ENCODE assay signal across 18 mouse cellular contexts in the genomic region with DNA sequence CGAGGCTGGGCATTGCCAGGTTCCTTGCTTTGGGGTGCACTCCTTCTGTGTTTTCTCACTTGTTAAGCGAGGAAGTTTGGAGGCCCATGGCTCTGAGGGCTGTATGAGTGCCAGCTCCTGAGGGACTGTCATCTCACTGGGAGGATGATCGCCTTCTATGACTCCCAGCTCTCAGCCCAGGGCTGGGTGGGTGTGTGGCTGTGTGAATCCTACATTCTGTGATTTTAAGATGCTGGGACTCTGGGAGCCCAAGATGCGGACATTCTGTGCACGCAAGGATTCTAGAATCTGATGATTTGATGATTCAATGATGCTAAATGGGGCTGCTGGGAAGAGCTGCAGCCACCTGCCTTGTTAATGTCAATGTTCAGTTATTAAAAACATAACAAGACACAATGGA. TPM values are rescaled to one million over a fixed set of nuclear protein-coding genes. Genes with fewer than 3 reads are reported as not detected.
DNase-seq lines count a peak whose midpoint lies in the region; ATAC-seq and TF ChIP-seq lines count a peak whose summit lies in the region.
"Had no signal": no experiment of that assay in that cellular context is flagged by ENCODE, and none has a peak within 500 bp of the region (broad histone marks: within the 10 kb centered on the region; RNA-seq: fewer than 3 reads in every experiment).

No protein-coding gene starts in this region.

- TF ChIP-seq POLR2A in kidney, adult 2 months (IDR thresholded peaks at IDR 0.05; ENCODE audit: low read depth, low read length), result no peak
- no peak for TF ChIP-seq POLR2A in liver, adult 2 months (IDR thresholded peaks at IDR 0.05; ENCODE audit: extremely low read depth, insufficient read depth, low read length)
- TF ChIP-seq POLR2A in lung, adult 2 months (IDR thresholded peaks at IDR 0.05; ENCODE audit: borderline replicate concordance, extremely low read depth, low read depth, low read length), result no peak

- H3K9me3 ChIP-seq in forebrain, postnatal 0 days (ENCODE audit: low read length), result no peaks in the 10 kb centered on the region
- no peaks in the 10 kb centered on the region for H3K9me3 ChIP-seq in forebrain, embryonic 14.5 days (replicated peaks; ENCODE audit: control insufficient read depth, low read length)
- H3K9me3 ChIP-seq: hindbrain, embryonic 12.5 days; limb, embryonic 15.5 days had no signal

- WGBS in forebrain, postnatal 0 days, result 59% methylated on average over 5 of the region's 5 CpGs
- WGBS in forebrain, embryonic 14.5 days, result 67% methylated on average over 5 of the region's 5 CpGs
- 77% methylated on average over 5 of the region's 5 CpGs for WGBS in kidney, adult 2 months
- 69% methylated on average over 5 of the region's 5 CpGs for WGBS in liver, adult 2 months
- WGBS in lung, adult 2 months, result 80% methylated on average over 5 of the region's 5 CpGs

- H3K36me3 ChIP-seq in forebrain, postnatal 0 days (ENCODE audit: insufficient read depth), result no peaks in the 10 kb centered on the region
- H3K36me3 ChIP-seq in forebrain, embryonic 14.5 days (ENCODE audit: control insufficient read depth, insufficient read depth, low read length), result no peaks in the 10 kb centered on the region
- no peaks in the 10 kb centered on the region for H3K36me3 ChIP-seq in kidney, adult 2 months (ENCODE audit: control insufficient read depth, insufficient read depth, low read length)
- H3K36me3 ChIP-seq in liver, adult 2 months (ENCODE audit: control insufficient read depth, insufficient read depth, low read length), result no peaks in the 10 kb centered on the region
- H3K36me3 ChIP-seq: hindbrain, embryonic 12.5 days; limb, embryonic 15.5 days had no signal

- peaks cover 44% of the 10 kb centered on the region for H3K4me1 ChIP-seq in forebrain, postnatal 0 days (ENCODE audit: insufficient read depth)
- peaks cover 8% of the 10 kb centered on the region for H3K4me1 ChIP-seq in forebrain, embryonic 14.5 days (ENCODE audit: control insufficient read depth, insufficient read depth, low read length)
- no peaks in the 10 kb centered on the region; the same call in 1 of the 2 replicates for H3K4me1 ChIP-seq in kidney, adult 2 months (ENCODE audit: control insufficient read depth, insufficient read depth, low read length)
- peaks cover 3% of the 10 kb centered on the region for H3K4me1 ChIP-seq in liver, adult 2 months (ENCODE audit: control insufficient read depth, insufficient read depth, low read length)
- H3K4me1 ChIP-seq in lung, adult 2 months (ENCODE audit: control insufficient read depth, insufficient read depth, low read length), result 0 out of 2 replicates have a peak, but pooled peaks cover 4% of the 10 kb centered on the region

- H3K4me3 ChIP-seq in forebrain, postnatal 0 days (ENCODE audit: low read depth, low read length), result no peak overlapping the region
- H3K4me3 ChIP-seq in forebrain, embryonic 14.5 days (ENCODE audit: low read depth, low read length), result no peak overlapping the region
- no peak overlapping the region for H3K4me3 ChIP-seq in kidney, adult 2 months (ENCODE audit: insufficient read depth, low read depth, low read length)
- no peak overlapping the region for H3K4me3 ChIP-seq in liver, adult 2 months (ENCODE audit: insufficient read depth, low read depth, low read length)
- H3K4me3 ChIP-seq in lung, adult 2 months (replicated peaks; ENCODE audit: extremely low read depth, low read depth, low read length), result no peak overlapping the region
- H3K4me3 ChIP-seq: erythroblast, embryonic 14.5 days; hindbrain, embryonic 12.5 days; limb, embryonic 15.5 days; myocyte had no signal

- H3K27me3 ChIP-seq in forebrain, postnatal 0 days (ENCODE audit: insufficient read depth, low read length), result no peaks in the 10 kb centered on the region
- peaks cover 8% of the 10 kb centered on the region for H3K27me3 ChIP-seq in forebrain, embryonic 14.5 days (replicated peaks; ENCODE audit: control insufficient read depth, insufficient read depth, low read length)
- H3K27me3 ChIP-seq in kidney, adult 2 months (replicated peaks; ENCODE audit: control insufficient read depth, insufficient read depth, low read length), result no peaks in the 10 kb centered on the region
- no peaks in the 10 kb centered on the region for H3K27me3 ChIP-seq in liver, adult 2 months (ENCODE audit: control insufficient read depth, insufficient read depth, low read length)

- H3K79me2 ChIP-seq in liver, adult 2 months (ENCODE audit: control insufficient read depth, insufficient read depth, low read length), result no peaks in the 10 kb centered on the region

- H3K9ac ChIP-seq in forebrain, postnatal 0 days, result no peak overlapping the region
- no peak overlapping the region for H3K9ac ChIP-seq in forebrain, embryonic 14.5 days (ENCODE audit: low read length)
- H3K9ac ChIP-seq in liver, adult 2 months (ENCODE audit: low read depth, low read length), result no peak overlapping the region
- H3K9ac ChIP-seq: hindbrain, embryonic 12.5 days; limb, embryonic 15.5 days had no signal

- H3K4me2 ChIP-seq in forebrain, postnatal 0 days (ENCODE audit: low read depth), result no peak overlapping the region
- no peak overlapping the region for H3K4me2 ChIP-seq in forebrain, embryonic 14.5 days (ENCODE audit: low read length)
- H3K4me2 ChIP-seq: hindbrain, embryonic 12.5 days; limb, embryonic 15.5 days; midbrain, embryonic 11.5 days had no signal

- peak overlapping the region; percentile 21; the same call in 1 of the 2 replicates for H3K27ac ChIP-seq in forebrain, postnatal 0 days (ENCODE audit: low read depth, low read length)
- no peak overlapping the region for H3K27ac ChIP-seq in forebrain, embryonic 14.5 days (ENCODE audit: low read depth, low read length)
- H3K27ac ChIP-seq in kidney, adult 2 months (ENCODE audit: insufficient read depth, low read depth, low read length), result peak overlapping the region; percentile 52
- peak overlapping the region; percentile 15 for H3K27ac ChIP-seq in liver, adult 2 months (replicated peaks; ENCODE audit: insufficient read depth, low read depth, low read length)
- H3K27ac ChIP-seq: hindbrain, embryonic 12.5 days; limb, embryonic 15.5 days had no signal

- no peak for DNase-seq in forebrain, postnatal 0 days
- DNase-seq in forebrain, embryonic 14.5 days (ENCODE audit: low spot score), result no peak
- no peak for DNase-seq in kidney, adult 2 months
- DNase-seq in kidney, postnatal 36 days, result no peak
- no peak for DNase-seq in liver, adult 2 months (ENCODE audit: extremely low read depth, low read depth, low spot score)
- DNase-seq in liver, result no peak
- peak; percentile 52 to 54 for DNase-seq in right cerebral cortex, postnatal 10 days (ENCODE audit: low spot score in 2 of 2)
- DNase-seq in lung, adult 2 months, result no peak
- DNase-seq: cerebellum, adult 9-11 months; lung, postnatal 14 days had no signal

- no peak for ATAC-seq in forebrain, postnatal 0 days
- no peak for ATAC-seq in forebrain, embryonic 14.5 days
- ATAC-seq: intestine, postnatal 0 days had no signal

- TF ChIP-seq CTCF in forebrain, postnatal 0 days (IDR thresholded peaks at IDR 0.05; ENCODE audit: low read depth), result no peak
- no peak for TF ChIP-seq CTCF in kidney, adult 2 months (conservative IDR thresholded peaks at IDR 0.05; ENCODE audit: insufficient read depth, insufficient read length, low read depth, low read length)
- no peak for TF ChIP-seq CTCF in liver, adult 2 months (IDR thresholded peaks at IDR 0.05; ENCODE audit: low read depth, low read length)
- no peak for TF ChIP-seq CTCF in lung, adult 2 months (IDR thresholded peaks at IDR 0.05; ENCODE audit: insufficient read depth, low read length)

RNA-seq across cellular contexts. Expression of a gene that starts 35.8 kb away (rescaled TPM):
- 94.2 and 104 TPM in 2 replicates for total RNA-seq in forebrain, postnatal 0 days (2014; rRNA removed)
- polyA plus RNA-seq in forebrain, postnatal 0 days (2015; fragmentation: Nextera tagmentation; extraction: Ambion mirVana), result 66.2 and 72.4 TPM in 2 replicates
- polyA plus RNA-seq in forebrain, embryonic 14.5 days (2014; fragmentation: Nextera tagmentation; extraction: Ambion mirVana), result 27.0 and 34.7 TPM in 2 replicates
- polyA plus RNA-seq in kidney, adult 2 months (2012; rRNA removed), result 26.9 and 28.6 TPM in 2 replicates
- 11.4 and 13.2 TPM in 2 replicates for total RNA-seq in liver, adult 2 months (2014; rRNA removed)
- polyA plus RNA-seq in liver, adult 2 months (2012; rRNA removed), result 7.7 and 7.9 TPM in 2 replicates
- polyA plus RNA-seq in lung, adult 2 months (2012; rRNA removed), result 8.7 and 9.3 TPM in 2 replicates

RNA-seq across cellular contexts. Expression of a gene that starts 46.6 kb away (rescaled TPM):
- total RNA-seq in forebrain, postnatal 0 days (2014; rRNA removed), result not detected in 2 replicates
- polyA plus RNA-seq in forebrain, postnatal 0 days (2015; fragmentation: Nextera tagmentation; extraction: Ambion mirVana), result not detected in 2 replicates
- polyA plus RNA-seq in forebrain, embryonic 14.5 days (2014; fragmentation: Nextera tagmentation; extraction: Ambion mirVana), result not detected in 2 replicates
- polyA plus RNA-seq in kidney, adult 2 months (2012; rRNA removed), result not detected in 2 replicates
- total RNA-seq in liver, adult 2 months (2014; rRNA removed), result not detected in 2 replicates
- not detected in 2 replicates for polyA plus RNA-seq in liver, adult 2 months (2012; rRNA removed)
- 0.68 and 1.7 TPM in 2 replicates for polyA plus RNA-seq in lung, adult 2 months (2012; rRNA removed)
- total RNA-seq: adrenal gland, adult 2 months; layer of hippocampus, postnatal 25 days had no signal
- polyA plus RNA-seq: erythroblast, embryonic 14.5 days; hindbrain, embryonic 12.5 days; intestine, postnatal 0 days; midbrain, embryonic 11.5 days had no signal

Comparison
In these comparisons a context has a peak if more than half of its experiments do, and no peak if none do; other contexts are left out.
1. DNase-seq: peak in right cerebral cortex, postnatal 10 days (2 of 2); none in forebrain, postnatal 0 days (single experiment), forebrain, embryonic 14.5 days (single experiment), kidney, adult 2 months (single experiment), kidney, postnatal 36 days (0 of 2), liver, adult 2 months (single experiment), liver (single experiment) and lung, adult 2 months (single experiment).